Mouse (Mus musculus) thymus, adult 2 months (tissue): Measurements from ENCODE around the gene Tcf25. TPM values are rescaled to one million over a fixed set of nuclear protein-coding genes. Genes with fewer than 3 reads are reported as not detected.
"Not testable (repeated sequence)": the region's sequence is repeated elsewhere in the genome, so short reads cannot be mapped to it uniquely, and the experiment has no call there.

Experiments used
- DNase-seq: peaks from one replicate; pipeline ENCODE4 v3.0.0; 2021
- H3K27ac ChIP-seq: fragments of 200-500 bp; 2 replicates; pipeline ENCODE4 v1.5.1; 2012; ENCODE audit warnings: low read length, control low read depth; ENCODE audit not compliant: control insufficient read depth, insufficient read depth
- H3K27me3 ChIP-seq: fragments of 200-500 bp; 2 replicates; pipeline ENCODE4 v1.6.1; 2012; ENCODE audit warnings: mild to moderate bottlenecking, low read length, moderate library complexity, mixed read lengths; ENCODE audit not compliant: control insufficient read depth, insufficient read depth
- H3K36me3 ChIP-seq: fragments of 200-500 bp; 2 replicates; pipeline ENCODE4 v1.6.1; 2012; ENCODE audit warnings: mild to moderate bottlenecking, low read length, moderate library complexity; ENCODE audit not compliant: control insufficient read depth, insufficient read depth
- H3K4me1 ChIP-seq: fragments of 200-500 bp; replicated peaks from 2 replicates; pipeline ENCODE4 v1.6.1; 2012; ENCODE audit warnings: low read length; ENCODE audit not compliant: control insufficient read depth, insufficient read depth
- H3K4me3 ChIP-seq: fragments of 200-500 bp; 2 replicates; pipeline ENCODE4 v1.5.1; 2012; ENCODE audit warnings: mild to moderate bottlenecking, low read length, control low read depth, moderate library complexity; ENCODE audit not compliant: control insufficient read depth, insufficient read depth
- CTCF ChIP-seq: fragments of 200-500 bp; IDR thresholded peaks from 2 replicates; pipeline ENCODE4 v1.5.1; 2012; ENCODE audit warnings: mild to moderate bottlenecking, control low read depth, low read length, moderate library complexity, borderline replicate concordance; ENCODE audit not compliant: control insufficient read depth, poor library complexity, insufficient read depth; ENCODE audit errors: extremely low read depth
- POLR2A ChIP-seq: fragments of 200-500 bp; IDR thresholded peaks from 2 replicates; pipeline ENCODE4 v1.6.1; 2012; ENCODE audit warnings: mild to moderate bottlenecking, low read length, control low read depth, moderate library complexity; ENCODE audit not compliant: control insufficient read depth, poor library complexity, insufficient read depth; ENCODE audit errors: extremely low read depth
- WGBS: fragments of 180-500 bp; shearing (Covaris S2); methylation state at CpG from one replicate; pipeline ENCODE4 v1.1.7; 2018; 5-methylcytosine and 5-hydroxymethylcytosine counted together
- polyA plus RNA-seq: library from polyadenylated mRNA; depleted of rRNA; stranded (reverse); fragments of >200 nt; gene quantifications from 2 replicates; pipeline ENCODE4 v1.2.3, GENCODE M21; 2012

Tcf25 gene
- polyA plus RNA-seq, 1 experiment = 261 TPM

GRCm38 (mm10) chr8:123428343-123428893, 54.9 kb downstream of the Tcf25 start:
- Histone ChIP-seq H3K27me3 (no peaks in the 10 kb centered on the region), H3K36me3 (no peaks in the 10 kb centered on the region), H3K4me1 (no peaks in the 10 kb centered on the region), H3K4me3 (no peak overlapping the region), H3K27ac (no peak overlapping the region)
- 98% methylated on average over 29 of the region's 29 CpGs for WGBS
- no peak for DNase-seq
- TF ChIP-seq CTCF (no peak), POLR2A (no peak)

- 98% methylated on average over 23 of the region's 23 CpGs for WGBS
- Histone ChIP-seq H3K4me3 (no peak overlapping the region), H3K36me3 (no peaks in the 10 kb centered on the region), H3K4me1 (no peaks in the 10 kb centered on the region), H3K27ac (no peak overlapping the region), H3K27me3 (no peaks in the 10 kb centered on the region)
- no peak for DNase-seq
- TF ChIP-seq CTCF = no peak
- TF ChIP-seq POLR2A = no peak
Observed at GRCm38 (mm10) chr8:123428939-123429721, 55.6 kb downstream of the Tcf25 start.

DNA sequence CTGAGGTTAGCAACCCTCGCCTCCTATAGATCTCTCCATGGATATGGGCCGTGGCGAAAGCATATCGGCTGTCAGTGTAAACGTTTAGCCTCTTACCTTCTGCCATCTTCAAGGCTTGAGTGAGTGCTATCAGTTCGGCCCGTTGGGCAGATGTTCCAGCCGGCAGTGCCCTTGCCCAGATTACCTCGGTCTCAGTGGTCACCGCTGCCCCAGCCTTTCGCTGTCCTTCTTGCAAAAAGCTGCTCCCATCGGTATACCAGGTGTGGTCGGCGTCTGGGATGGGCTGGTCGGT, 56.1 kb downstream of the Tcf25 start:
- not testable (repeated sequence) for DNase-seq, H3K4me3 ChIP-seq, H3K27me3 ChIP-seq, H3K27ac ChIP-seq, H3K36me3 ChIP-seq, H3K4me1 ChIP-seq
- WGBS = 98% methylated on average over 15 of the region's 15 CpGs

DNA sequence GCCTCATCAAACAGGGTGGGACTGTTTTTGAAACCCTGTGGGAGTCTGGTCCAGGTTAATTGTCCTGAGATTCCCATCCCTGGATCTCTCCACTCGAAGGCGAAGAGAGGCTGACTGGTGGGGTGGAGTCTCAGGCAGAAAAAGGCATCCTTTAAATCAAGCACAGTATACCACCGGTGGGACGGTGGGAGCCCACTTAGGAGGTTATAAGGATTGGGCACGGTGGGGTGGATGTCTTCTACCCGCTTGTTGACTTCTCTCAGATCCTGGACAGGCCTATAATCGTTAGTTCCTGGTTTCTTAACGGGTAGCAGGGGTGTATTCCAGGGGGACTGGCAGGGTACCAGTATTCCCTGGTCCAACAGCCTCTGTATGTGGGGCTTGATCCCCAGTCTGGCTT, 57.4 kb downstream of the Tcf25 start:
- H3K27ac ChIP-seq, DNase-seq, H3K27me3 ChIP-seq, H3K4me1 ChIP-seq, H3K4me3 ChIP-seq, H3K36me3 ChIP-seq: not testable (repeated sequence)
- 94% methylated on average over 8 of the region's 8 CpGs for WGBS

- no peaks in the 10 kb centered on the region for H3K4me1 ChIP-seq
- H3K27ac ChIP-seq = no peak overlapping the region
- H3K27me3 ChIP-seq = no peaks in the 10 kb centered on the region
- DNase-seq = no peak
- H3K4me3 ChIP-seq = no peak overlapping the region
- H3K36me3 ChIP-seq = no peaks in the 10 kb centered on the region
- WGBS = 97% methylated on average over 25 of the region's 25 CpGs
- TF ChIP-seq CTCF = no peak
- no peak for TF ChIP-seq POLR2A
Observed at GRCm38 (mm10) chr8:123431616-123432365, 58.2 kb downstream of the Tcf25 start.

GRCm38 (mm10) chr8:123432381-123432780, 58.8 kb downstream of the Tcf25 start:
- WGBS = 98% methylated on average over 16 of the region's 16 CpGs
- Histone ChIP-seq H3K36me3 (no peaks in the 10 kb centered on the region), H3K27ac (no peak overlapping the region), H3K27me3 (no peaks in the 10 kb centered on the region), H3K4me3 (no peak overlapping the region), H3K4me1 (no peaks in the 10 kb centered on the region)
- DNase-seq = no peak
- TF ChIP-seq CTCF (no peak), POLR2A (no peak)

DNA sequence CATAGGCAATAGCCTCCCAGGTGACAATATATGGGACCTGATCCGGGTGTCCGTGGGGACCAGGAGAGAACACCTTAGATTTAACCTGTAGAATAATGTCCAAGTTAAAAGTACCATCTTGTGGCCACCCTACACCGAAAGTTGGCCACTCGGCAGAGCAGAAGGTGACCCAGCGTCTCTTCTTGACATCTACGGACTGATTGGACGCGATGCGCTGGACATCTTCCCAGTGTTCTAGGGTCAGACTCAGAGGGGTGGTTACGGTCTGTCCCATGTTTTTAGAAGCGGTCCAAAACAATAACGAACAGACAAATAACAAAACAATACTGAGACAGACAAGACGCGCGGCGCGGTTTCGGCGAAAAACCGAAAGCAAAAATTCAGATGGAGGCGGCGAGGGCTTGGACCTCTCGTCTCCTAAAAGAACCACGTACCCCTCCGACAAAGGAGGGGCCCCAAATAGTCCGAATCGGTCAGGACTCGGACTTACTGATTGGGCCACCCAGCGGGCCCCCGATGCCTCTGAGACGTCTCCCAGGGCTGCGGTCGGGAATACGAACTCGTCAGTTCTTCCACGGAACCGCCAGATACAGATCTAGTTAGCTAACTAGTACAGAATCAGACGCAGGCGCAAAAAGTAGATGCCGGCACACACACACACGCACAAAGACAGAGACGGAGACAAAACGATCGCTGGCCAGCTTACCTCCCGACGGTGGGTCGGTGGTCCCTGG, 59.9 kb downstream of the Tcf25 start:
- H3K27ac ChIP-seq, H3K27me3 ChIP-seq, DNase-seq, H3K36me3 ChIP-seq, H3K4me3 ChIP-seq, H3K4me1 ChIP-seq: not testable (repeated sequence)
- WGBS = 97% methylated on average over 47 of the region's 47 CpGs
